Mouse (Mus musculus) heart, embryonic 16.5 days (tissue): ENCODE results near the gene Hivep3. TPM values are rescaled to one million over a fixed set of nuclear protein-coding genes. Genes with fewer than 3 reads are reported as not detected.
A peak's percentile ranks its signal among the peaks of the same experiment; 100 is the strongest.

Experiments used
- ATAC-seq: fragments of 200-750 bp; cut with Nextera tagmentation; replicated peaks from 2 replicates; pipeline ENCODE4 v1.8.0; 2017; ENCODE audit warnings: moderate number of reproducible peaks; ENCODE audit not compliant: insufficient read depth, low FRiP score; ENCODE audit errors: extremely low read depth
- H3K27ac ChIP-seq: fragments of 300-500 bp; sonication (generic); 2 replicates; pipeline ENCODE4 v1.5.1; 2014; ENCODE audit warnings: mild to moderate bottlenecking, low read length, control low read depth, moderate library complexity
- H3K27me3 ChIP-seq: fragments of 300-500 bp; sonication (generic); 2 replicates; pipeline ENCODE4 v1.6.1; 2014; ENCODE audit warnings: low read length, mixed read lengths; ENCODE audit not compliant: control insufficient read depth, insufficient read depth
- H3K36me3 ChIP-seq: fragments of 300-500 bp; sonication (generic); 2 replicates; pipeline ENCODE4 v1.6.1; 2014; ENCODE audit not compliant: control insufficient read depth, insufficient read depth
- H3K4me1 ChIP-seq: fragments of 300-500 bp; sonication (generic); 2 replicates; pipeline ENCODE4 v1.6.1; 2014; ENCODE audit warnings: low read length, mixed read lengths; ENCODE audit not compliant: control insufficient read depth, insufficient read depth
- H3K4me2 ChIP-seq: fragments of 300-500 bp; sonication (generic); 2 replicates; pipeline ENCODE4 v1.6.1; 2014; ENCODE audit warnings: low read depth, mild to moderate bottlenecking, control low read depth, low read length
- H3K4me3 ChIP-seq: fragments of 300-500 bp; sonication (generic); 2 replicates; pipeline ENCODE4 v1.5.1; 2014; ENCODE audit warnings: mild to moderate bottlenecking, control low read depth, low read length
- H3K9ac ChIP-seq: fragments of 300-500 bp; sonication (generic); 2 replicates; pipeline ENCODE4 v1.6.1; 2014; ENCODE audit warnings: low read length, control low read depth
- H3K9me3 ChIP-seq: fragments of 300-500 bp; sonication (generic); replicated peaks from 2 replicates; pipeline ENCODE4 v1.6.1; 2016; ENCODE audit warnings: low read length; ENCODE audit not compliant: control insufficient read depth
- WGBS: fragments of 180-500 bp; shearing (Covaris S2); extraction: QIAGEN DNeasy Blood & Tissue Kit; methylation state at CpG from one replicate; pipeline ENCODE4 v1.1.7; 2014; 5-methylcytosine and 5-hydroxymethylcytosine counted together
- polyA plus RNA-seq: library from polyadenylated mRNA; unstranded; fragments of >200 nt; fragmentation: Nextera tagmentation; extraction: Ambion mirVana; gene quantifications from 2 replicates; pipeline ENCODE4 v1.2.1, GENCODE M21; 2015

The Hivep3 gene
- polyA plus RNA-seq, 1 experiment from 2014 or later, result 9.4 TPM

- H3K9ac ChIP-seq, result peak overlapping the region; percentile 36; the same call in 1 of the 2 replicates
- no peaks in the 10 kb centered on the region for H3K36me3 ChIP-seq
- 77% methylated on average over 4 of the region's 4 CpGs for WGBS
- peak overlapping the region; percentile 41 for H3K27ac ChIP-seq
- H3K4me3 ChIP-seq, result no peak overlapping the region
- peaks cover 33% of the 10 kb centered on the region for H3K4me1 ChIP-seq
- ATAC-seq, result no peak
- no peaks in the 10 kb centered on the region for H3K9me3 ChIP-seq
- 0 out of 2 replicates have a peak, but pooled peaks cover 2% of the 10 kb centered on the region for H3K27me3 ChIP-seq
- no peak overlapping the region for H3K4me2 ChIP-seq
These were observed 397.3 kb downstream of the Hivep3 start for GRCm38 (mm10) chr4:120130926-120131325.

GRCm38 (mm10) chr4:120131441-120132220 is 398.0 kb downstream of the Hivep3 start:
- Histone ChIP-seq H3K9ac (peak overlapping the region; percentile 39; the same call in 1 of the 2 replicates), H3K4me1 (peaks cover 30% of the 10 kb centered on the region), H3K36me3 (no peaks in the 10 kb centered on the region), H3K27ac (peak overlapping the region; percentile 41), H3K9me3 (no peaks in the 10 kb centered on the region), H3K27me3 (0 out of 2 replicates have a peak, but pooled peaks cover 2% of the 10 kb centered on the region), H3K4me3 (no peak overlapping the region), H3K4me2 (no peak overlapping the region)
- peak; percentile 89 for ATAC-seq
- 41% methylated on average over 24 of the region's 24 CpGs for WGBS

- Histone ChIP-seq H3K9me3 (no peaks in the 10 kb centered on the region), H3K27ac (no peak overlapping the region), H3K4me2 (no peak overlapping the region), H3K36me3 (no peaks in the 10 kb centered on the region), H3K9ac (no peak overlapping the region), H3K4me1 (peaks cover 15% of the 10 kb centered on the region), H3K4me3 (no peak overlapping the region), H3K27me3 (0 out of 2 replicates have a peak, but pooled peaks cover 2% of the 10 kb centered on the region)
- 82% methylated on average over 6 of the region's 6 CpGs for WGBS
- no peak for ATAC-seq
These were observed 400.6 kb downstream of the Hivep3 start for GRCm38 (mm10) chr4:120134223-120134622.

- no peaks in the 10 kb centered on the region for H3K9me3 ChIP-seq
- no peak overlapping the region for H3K4me2 ChIP-seq
- H3K27me3 ChIP-seq, result no peaks in the 10 kb centered on the region
- H3K27ac ChIP-seq, result no peak overlapping the region
- peaks cover 15% of the 10 kb centered on the region for H3K4me1 ChIP-seq
- WGBS, result 35% methylated on average over 1 of the region's 1 CpGs
- no peaks in the 10 kb centered on the region for H3K36me3 ChIP-seq
- ATAC-seq, result no peak
- no peak overlapping the region for H3K9ac ChIP-seq
- H3K4me3 ChIP-seq, result no peak overlapping the region
These were observed 408.2 kb downstream of the Hivep3 start for GRCm38 (mm10) chr4:120141810-120142209.

GRCm38 (mm10) chr4:120142905-120143304 is 409.3 kb downstream of the Hivep3 start:
- Histone ChIP-seq H3K9me3 (no peaks in the 10 kb centered on the region), H3K9ac (no peak overlapping the region), H3K27ac (no peak overlapping the region), H3K4me3 (no peak overlapping the region), H3K36me3 (no peaks in the 10 kb centered on the region), H3K4me2 (no peak overlapping the region), H3K27me3 (no peaks in the 10 kb centered on the region), H3K4me1 (peaks cover 15% of the 10 kb centered on the region)
- 90% methylated on average over 9 of the region's 9 CpGs for WGBS
- ATAC-seq, result no peak

GRCm38 (mm10) chr4:120144343-120144742 is 410.8 kb downstream of the Hivep3 start:
- ATAC-seq, result peak; percentile 7; the same call in 1 of the 2 replicates
- 41% methylated on average over 5 of the region's 5 CpGs for WGBS
- Histone ChIP-seq H3K4me1 (peaks cover 26% of the 10 kb centered on the region), H3K9me3 (no peaks in the 10 kb centered on the region), H3K4me2 (no peak overlapping the region), H3K9ac (peak overlapping the region; percentile 18; the same call in 1 of the 2 replicates), H3K36me3 (no peaks in the 10 kb centered on the region), H3K27me3 (no peaks in the 10 kb centered on the region), H3K4me3 (no peak overlapping the region), H3K27ac (peak overlapping the region; percentile 64)

GRCm38 (mm10) chr4:120145931-120146330 is 412.3 kb downstream of the Hivep3 start:
- Histone ChIP-seq H3K27ac (no peak overlapping the region), H3K9ac (no peak overlapping the region), H3K4me3 (no peak overlapping the region), H3K9me3 (no peaks in the 10 kb centered on the region), H3K4me2 (no peak overlapping the region), H3K4me1 (peaks cover 26% of the 10 kb centered on the region), H3K36me3 (no peaks in the 10 kb centered on the region), H3K27me3 (no peaks in the 10 kb centered on the region)
- 42% methylated on average over 8 of the region's 8 CpGs for WGBS
- ATAC-seq, result no peak

GRCm38 (mm10) chr4:120148291-120149141 is 414.9 kb downstream of the Hivep3 start:
- 5% methylated on average over 45 of the region's 45 CpGs for WGBS
- no peaks in the 10 kb centered on the region for H3K27me3 ChIP-seq
- H3K4me2 ChIP-seq, result peak overlapping the region; percentile 58
- peak overlapping the region; percentile 35 for H3K9ac ChIP-seq
- peak; percentile 86 for ATAC-seq
- no peaks in the 10 kb centered on the region for H3K36me3 ChIP-seq
- H3K4me3 ChIP-seq, result peak overlapping the region; percentile 26
- H3K9me3 ChIP-seq, result no peaks in the 10 kb centered on the region
- peak overlapping the region; percentile 78 for H3K27ac ChIP-seq
- peaks cover 21% of the 10 kb centered on the region for H3K4me1 ChIP-seq

- no peak for ATAC-seq
- Histone ChIP-seq H3K4me1 (peaks cover 21% of the 10 kb centered on the region), H3K36me3 (no peaks in the 10 kb centered on the region), H3K4me3 (peak overlapping the region; percentile 26), H3K9me3 (no peaks in the 10 kb centered on the region), H3K9ac (peak overlapping the region; percentile 35), H3K4me2 (peak overlapping the region; percentile 58), H3K27me3 (no peaks in the 10 kb centered on the region), H3K27ac (peak overlapping the region; percentile 78)
- WGBS, result 45% methylated on average over 3 of the region's 3 CpGs
These were observed 415.5 kb downstream of the Hivep3 start for GRCm38 (mm10) chr4:120149142-120149524.
